25 mouse cellular contexts compared by ENCODE assay signal in genomic region chr10:51191407-51192059, GRCm38 (mm10).
A peak's percentile ranks its signal among the peaks of the same experiment; 100 is the strongest.
DNase-seq lines count a peak whose midpoint lies in the region; ATAC-seq and TF ChIP-seq lines count a peak whose summit lies in the region.
"Had no signal": no experiment of that assay in that cellular context is flagged by ENCODE, and none has a peak within 500 bp of the region (broad histone marks: within the 10 kb centered on the region; RNA-seq: fewer than 3 reads in every experiment).

No protein-coding gene starts in this region.

- peaks cover 4% of the 10 kb centered on the region; the same call in 1 of the 2 replicates for H3K4me1 ChIP-seq in forebrain, embryonic 13.5 days
- H3K4me1 ChIP-seq in forebrain, embryonic 16.5 days (replicated peaks; ENCODE audit: control insufficient read depth, insufficient read depth, low read length), result 0 out of 2 replicates have a peak, but pooled peaks cover 3% of the 10 kb centered on the region
- H3K4me1 ChIP-seq in forebrain, embryonic 14.5 days (ENCODE audit: control insufficient read depth, insufficient read depth, low read length), result no peaks in the 10 kb centered on the region
- H3K4me1 ChIP-seq in hindbrain, postnatal 0 days (ENCODE audit: insufficient read depth, low read length), result no peaks in the 10 kb centered on the region
- peaks cover 4% of the 10 kb centered on the region; the same call in 1 of the 2 replicates for H3K4me1 ChIP-seq in neural tube, embryonic 15.5 days
- H3K4me1 ChIP-seq: embryonic facial prominence, embryonic 10.5 days; limb, embryonic 10.5 days had no signal

- intact Hi-C loops in left cerebral cortex, postnatal 25 days (cut with DNase I), result no loop called here

- no peak overlapping the region for H3K4me2 ChIP-seq in forebrain, embryonic 13.5 days
- no peak overlapping the region for H3K4me2 ChIP-seq in forebrain, embryonic 16.5 days (ENCODE audit: low read length)
- no peak overlapping the region for H3K4me2 ChIP-seq in forebrain, embryonic 14.5 days (ENCODE audit: low read length)
- no peak overlapping the region for H3K4me2 ChIP-seq in hindbrain, postnatal 0 days (ENCODE audit: low read depth, low read length)
- no peak overlapping the region for H3K4me2 ChIP-seq in neural tube, embryonic 15.5 days
- H3K4me2 ChIP-seq: heart, embryonic 11.5 days had no signal

- H3K4me3 ChIP-seq in forebrain, embryonic 13.5 days, result no peak overlapping the region
- H3K4me3 ChIP-seq in forebrain, embryonic 16.5 days (replicated peaks; ENCODE audit: low read length), result no peak overlapping the region
- H3K4me3 ChIP-seq in forebrain, embryonic 14.5 days (ENCODE audit: low read depth, low read length), result no peak overlapping the region
- no peak overlapping the region for H3K4me3 ChIP-seq in hindbrain, postnatal 0 days (ENCODE audit: low read length)
- H3K4me3 ChIP-seq in neural tube, embryonic 15.5 days (replicated peaks), result no peak overlapping the region
- H3K4me3 ChIP-seq: embryonic facial prominence, embryonic 10.5 days; gastrocnemius, adult 2 months; left cerebral cortex, adult 2 months; limb, embryonic 10.5 days had no signal

- TF ChIP-seq CTCF in hindbrain, postnatal 0 days (IDR thresholded peaks at IDR 0.05; ENCODE audit: low read depth), result no peak

- DNase-seq in forebrain, embryonic 14.5 days (ENCODE audit: low spot score), result peak; percentile 69
- peak; percentile 14 for DNase-seq in hindbrain, postnatal 0 days (ENCODE audit: low spot score)
- no peak for DNase-seq in yolk sac, embryonic 10.5 days (ENCODE audit: low spot score)
- DNase-seq in left cerebral cortex, postnatal 25 days (ENCODE audit: low spot score in 2 of 2), result no peak
- no peak for DNase-seq in right cerebral cortex, postnatal 10 days (ENCODE audit: low spot score in 2 of 2)
- DNase-seq: adrenal gland, postnatal 25 days; cerebellum, adult 8-10 months; gastrocnemius, adult 2 months; heart, postnatal 10 days; kidney, adult 9 months; kidney, postnatal 25 days; layer of hippocampus, adult 9-11 months; lung, adult 18-20 months; lung, postnatal 14 days; right cerebral cortex, adult 18-20 months; thymus, postnatal 25 days had no signal

- peak overlapping the region; percentile 44; the same call in 1 of the 2 replicates for H3K27ac ChIP-seq in forebrain, embryonic 13.5 days
- no peak overlapping the region for H3K27ac ChIP-seq in forebrain, embryonic 16.5 days (ENCODE audit: low read length)
- H3K27ac ChIP-seq in forebrain, embryonic 14.5 days (ENCODE audit: low read depth, low read length), result no peak overlapping the region; the same call in 1 of the 2 replicates
- H3K27ac ChIP-seq in hindbrain, postnatal 0 days, result no peak overlapping the region
- H3K27ac ChIP-seq in neural tube, embryonic 15.5 days (replicated peaks), result no peak overlapping the region
- H3K27ac ChIP-seq: embryonic facial prominence, embryonic 10.5 days; gastrocnemius, adult 2 months; left cerebral cortex, adult 2 months; limb, embryonic 10.5 days had no signal

- no peak overlapping the region for H3K9ac ChIP-seq in forebrain, embryonic 13.5 days
- no peak overlapping the region for H3K9ac ChIP-seq in forebrain, embryonic 16.5 days (replicated peaks; ENCODE audit: low read depth, low read length)
- no peak overlapping the region for H3K9ac ChIP-seq in forebrain, embryonic 14.5 days (ENCODE audit: low read length)
- no peak overlapping the region for H3K9ac ChIP-seq in hindbrain, postnatal 0 days (replicated peaks; ENCODE audit: low read length)
- H3K9ac ChIP-seq in neural tube, embryonic 15.5 days (replicated peaks), result no peak overlapping the region

- peak; percentile 80; the same call in 1 of the 2 replicates for ATAC-seq in forebrain, embryonic 13.5 days
- ATAC-seq in forebrain, embryonic 16.5 days, result no peak; the same call in 1 of the 2 replicates
- ATAC-seq in forebrain, embryonic 14.5 days, result peak; percentile 78
- ATAC-seq in hindbrain, postnatal 0 days, result no peak
- peak; percentile 74 for ATAC-seq in neural tube, embryonic 15.5 days (ENCODE audit: low FRiP score)
- ATAC-seq: activated CD4-positive, CD25-positive, alpha-beta regulatory T cell, adult 4 months had no signal

- no peaks in the 10 kb centered on the region for H3K9me3 ChIP-seq in forebrain, embryonic 13.5 days (replicated peaks)
- H3K9me3 ChIP-seq in forebrain, embryonic 16.5 days (ENCODE audit: control insufficient read depth, low read length), result no peaks in the 10 kb centered on the region
- no peaks in the 10 kb centered on the region for H3K9me3 ChIP-seq in forebrain, embryonic 14.5 days (replicated peaks; ENCODE audit: control insufficient read depth, low read length)
- H3K9me3 ChIP-seq in hindbrain, postnatal 0 days (ENCODE audit: low read length), result no peaks in the 10 kb centered on the region
- H3K9me3 ChIP-seq in neural tube, embryonic 15.5 days (replicated peaks), result no peaks in the 10 kb centered on the region
- H3K9me3 ChIP-seq: embryonic facial prominence, embryonic 10.5 days; G1E; limb, embryonic 10.5 days had no signal

- H3K27me3 ChIP-seq in forebrain, embryonic 13.5 days, result no peaks in the 10 kb centered on the region
- no peaks in the 10 kb centered on the region for H3K27me3 ChIP-seq in forebrain, embryonic 16.5 days (replicated peaks; ENCODE audit: control insufficient read depth, insufficient read depth, low read length)
- H3K27me3 ChIP-seq in forebrain, embryonic 14.5 days (replicated peaks; ENCODE audit: control insufficient read depth, insufficient read depth, low read length), result no peaks in the 10 kb centered on the region
- H3K27me3 ChIP-seq in hindbrain, postnatal 0 days (ENCODE audit: insufficient read depth, low read length), result no peaks in the 10 kb centered on the region
- no peaks in the 10 kb centered on the region for H3K27me3 ChIP-seq in neural tube, embryonic 15.5 days (replicated peaks)

- WGBS in forebrain, embryonic 13.5 days, result 37% methylated on average over 5 of the region's 5 CpGs
- WGBS in forebrain, embryonic 16.5 days, result 30% methylated on average over 5 of the region's 5 CpGs
- 41% methylated on average over 5 of the region's 5 CpGs for WGBS in forebrain, embryonic 14.5 days
- WGBS in hindbrain, postnatal 0 days, result 37% methylated on average over 5 of the region's 5 CpGs
- 27% methylated on average over 5 of the region's 5 CpGs for WGBS in neural tube, embryonic 15.5 days

- no peaks in the 10 kb centered on the region for H3K36me3 ChIP-seq in forebrain, embryonic 13.5 days (ENCODE audit: poor library complexity, severe bottlenecking)
- H3K36me3 ChIP-seq in forebrain, embryonic 16.5 days (ENCODE audit: control insufficient read depth, insufficient read depth), result no peaks in the 10 kb centered on the region
- H3K36me3 ChIP-seq in forebrain, embryonic 14.5 days (ENCODE audit: control insufficient read depth, insufficient read depth, low read length), result no peaks in the 10 kb centered on the region
- H3K36me3 ChIP-seq in hindbrain, postnatal 0 days (ENCODE audit: insufficient read depth, low read length), result no peaks in the 10 kb centered on the region
- H3K36me3 ChIP-seq in neural tube, embryonic 15.5 days, result no peaks in the 10 kb centered on the region
- H3K36me3 ChIP-seq: embryonic facial prominence, embryonic 10.5 days; G1E; limb, embryonic 10.5 days had no signal

Comparison
In these comparisons a context has a peak if more than half of its experiments do, and no peak if none do; other contexts are left out.
1. ATAC-seq: peak in forebrain, embryonic 13.5 days (single experiment), forebrain, embryonic 14.5 days (single experiment) and neural tube, embryonic 15.5 days (single experiment); none in forebrain, embryonic 16.5 days (single experiment) and hindbrain, postnatal 0 days (single experiment).
2. DNase-seq: peak in forebrain, embryonic 14.5 days (single experiment) and hindbrain, postnatal 0 days (single experiment); none in yolk sac, embryonic 10.5 days (single experiment), left cerebral cortex, postnatal 25 days (0 of 2) and right cerebral cortex, postnatal 10 days (0 of 2).